Mouse (Mus musculus): ENCODE measurements at regions not wholly inside any gene's neighbourhood (a gene's known extent, or its start where the extent isn't known, plus 50 kb on each side); places are given as distances from the start of the nearest gene placed in this dataset.

GRCm38 (mm10) chr15:90021746-90022312, 180.2 kb upstream of the Syt10 start:
- DNase-seq, result no peak

DNA sequence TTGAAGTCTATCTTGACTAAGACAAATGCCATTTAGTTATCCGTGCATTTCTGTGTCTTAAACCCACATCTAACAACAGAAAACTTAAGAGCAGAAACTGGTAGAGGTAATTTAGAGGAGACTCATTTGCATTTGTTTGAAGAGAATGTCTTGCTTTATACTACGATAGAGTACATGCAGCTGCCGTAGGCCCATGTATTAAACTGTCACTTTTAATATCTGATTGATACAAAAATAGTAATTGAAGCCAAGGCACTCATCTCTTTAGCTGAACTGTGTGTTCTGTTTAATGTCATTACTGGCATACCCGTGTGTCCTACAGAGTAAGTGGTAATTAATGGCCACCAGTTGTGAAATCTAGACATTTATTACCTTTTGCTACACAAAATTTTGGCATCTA, 181.5 kb upstream of the Syt10 start:
- no peak for DNase-seq

DNA sequence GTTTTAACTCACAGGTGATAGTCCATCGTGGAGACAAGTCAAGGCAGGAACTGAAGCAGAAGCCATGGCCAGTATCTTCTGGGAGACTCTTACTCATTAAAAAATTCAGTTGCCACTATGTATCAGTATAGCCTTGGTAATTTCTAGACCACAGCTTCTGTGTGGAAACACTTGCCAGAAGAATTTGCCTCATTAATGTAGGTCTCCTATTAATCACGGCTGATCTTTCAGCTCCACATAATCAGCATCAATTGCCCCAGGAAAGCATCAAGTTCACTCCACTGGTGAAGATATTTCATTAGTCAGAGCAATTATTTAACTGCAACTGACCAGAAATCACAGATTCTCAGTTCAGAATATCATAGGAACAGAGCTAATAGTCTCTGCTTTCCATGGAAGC, 189.8 kb upstream of the Alg10b start:
- no peak for DNase-seq

GRCm38 (mm10) chr15:90045683-90046082, 178.4 kb upstream of the Alg10b start:
- DNase-seq, result no peak

DNA sequence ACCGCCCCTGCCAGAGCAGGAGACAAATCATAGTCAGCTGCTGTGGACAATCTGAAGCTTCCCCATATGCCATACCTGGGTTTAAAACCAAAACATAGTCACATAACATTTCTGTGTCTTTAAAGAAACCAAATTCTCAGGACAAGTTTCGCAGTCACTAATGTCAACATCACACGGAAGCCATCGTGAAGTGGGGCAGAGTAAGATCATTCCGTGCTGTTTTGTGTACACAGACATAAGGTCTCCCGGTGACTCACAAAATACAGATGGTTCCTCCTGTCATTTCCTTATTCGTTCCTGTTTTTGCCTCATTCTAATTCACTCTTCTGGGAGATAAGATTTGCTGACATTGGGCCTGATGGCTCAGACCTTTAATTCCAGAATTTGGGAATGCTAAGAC, 162.1 kb upstream of the Alg10b start:
- DNase-seq, result peak; percentile 36

- no peak for DNase-seq
Observed at GRCm38 (mm10) chr15:90065768-90066167, 158.3 kb upstream of the Alg10b start.

GRCm38 (mm10) chr15:90072078-90072477, 152.0 kb upstream of the Alg10b start:
- peak; percentile 6 for DNase-seq

GRCm38 (mm10) chr15:90082175-90082951, 141.7 kb upstream of the Alg10b start:
- no peak for DNase-seq

- peak; percentile 27 for DNase-seq
Observed at GRCm38 (mm10) chr15:90109445-90109988, 114.6 kb upstream of the Alg10b start.

DNA sequence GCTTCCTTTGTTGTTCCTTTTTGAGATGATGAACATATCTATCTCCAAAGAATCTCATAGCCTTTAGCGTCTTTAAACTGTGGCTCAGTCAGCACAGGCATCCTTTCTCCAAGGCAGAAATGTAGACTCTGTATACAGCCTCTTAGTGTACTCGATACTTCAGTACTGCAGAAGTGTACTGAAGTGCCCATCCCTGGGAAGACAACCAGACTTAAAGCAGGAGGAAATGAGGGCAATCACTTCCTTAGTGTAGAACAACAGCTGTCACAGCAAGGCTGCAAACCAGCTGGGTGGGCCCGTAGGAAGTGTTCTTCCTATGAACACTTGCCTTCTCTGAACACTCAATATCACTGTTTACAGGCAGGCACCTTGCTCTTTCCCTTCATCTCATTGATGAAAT, 110.5 kb upstream of the Alg10b start:
- DNase-seq, result no peak

DNA sequence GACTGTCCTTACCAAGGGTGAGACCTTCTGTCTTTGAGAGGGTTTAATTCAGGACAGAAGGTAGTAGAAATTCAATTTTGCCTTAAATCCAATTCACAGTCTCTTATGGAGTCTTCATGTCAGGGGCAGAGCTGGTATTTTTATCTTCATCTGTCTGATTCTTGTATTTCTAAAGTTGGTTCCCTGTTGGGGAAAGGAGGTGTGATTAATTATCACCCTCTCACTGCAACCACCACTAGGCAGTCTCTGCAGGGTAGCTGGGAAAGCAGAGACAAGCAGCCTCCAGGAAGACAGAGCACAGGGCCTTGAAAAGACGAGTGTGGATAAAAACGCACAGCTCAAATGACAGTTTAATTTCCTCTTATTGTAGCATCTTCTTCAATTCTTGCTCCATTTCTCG, 104.4 kb upstream of the Alg10b start:
- no peak for DNase-seq

GRCm38 (mm10) chr15:90123999-90124398, 100.1 kb upstream of the Alg10b start:
- DNase-seq, result peak; percentile 38

DNA sequence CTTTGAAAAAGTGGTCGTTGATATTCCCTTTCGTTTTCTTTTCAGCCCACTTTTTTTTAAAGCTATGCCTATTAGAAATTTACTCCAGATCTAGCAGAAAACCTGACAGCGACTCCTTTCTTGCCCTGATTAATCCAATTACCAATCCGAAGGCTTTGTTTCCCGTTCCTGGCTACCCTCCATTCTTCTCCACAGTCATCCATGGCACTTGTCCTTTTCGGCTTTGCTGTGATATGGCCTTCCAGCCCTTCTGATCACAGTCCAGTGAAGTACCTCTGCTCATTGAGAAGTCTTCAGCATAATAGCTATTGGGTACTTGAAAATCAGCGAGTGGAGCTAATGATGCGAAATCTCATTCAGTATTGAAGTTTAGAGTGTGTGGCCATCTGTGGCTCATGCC, 99.0 kb upstream of the Alg10b start:
- DNase-seq, result no peak

DNA sequence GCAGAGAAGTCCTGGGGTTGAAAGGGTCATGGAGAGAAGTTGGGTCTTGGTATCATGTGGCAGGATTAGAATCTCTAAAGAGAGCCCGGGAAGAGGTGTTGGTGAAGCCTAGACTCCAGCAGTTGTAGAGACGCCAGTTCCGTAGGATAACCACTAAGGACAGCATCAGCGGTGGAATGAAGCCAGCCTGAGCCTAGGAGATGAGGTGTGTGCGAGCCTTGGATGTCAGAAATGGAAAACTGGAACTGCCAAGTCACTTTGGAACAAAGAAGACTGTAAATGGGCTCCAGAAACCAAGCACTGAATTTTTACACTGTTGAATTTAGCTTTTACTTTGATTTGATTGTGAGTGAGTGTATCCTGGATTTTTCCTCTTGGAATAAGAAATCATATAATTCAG, 92.3 kb upstream of the Alg10b start:
- DNase-seq, result no peak

- DNase-seq, result no peak
Observed at GRCm38 (mm10) chr15:90140966-90141365, 83.1 kb upstream of the Alg10b start.

- DNase-seq, result no peak
Observed at GRCm38 (mm10) chr15:90148663-90149062, 75.4 kb upstream of the Alg10b start.

GRCm38 (mm10) chr15:90153821-90154560, 70.1 kb upstream of the Alg10b start:
- peak; percentile 52 for DNase-seq

All from layer of hippocampus, adult 9-11 months (tissue).